Comparison of ENCODE assay signal across 23 mouse cellular contexts in the genomic region with DNA sequence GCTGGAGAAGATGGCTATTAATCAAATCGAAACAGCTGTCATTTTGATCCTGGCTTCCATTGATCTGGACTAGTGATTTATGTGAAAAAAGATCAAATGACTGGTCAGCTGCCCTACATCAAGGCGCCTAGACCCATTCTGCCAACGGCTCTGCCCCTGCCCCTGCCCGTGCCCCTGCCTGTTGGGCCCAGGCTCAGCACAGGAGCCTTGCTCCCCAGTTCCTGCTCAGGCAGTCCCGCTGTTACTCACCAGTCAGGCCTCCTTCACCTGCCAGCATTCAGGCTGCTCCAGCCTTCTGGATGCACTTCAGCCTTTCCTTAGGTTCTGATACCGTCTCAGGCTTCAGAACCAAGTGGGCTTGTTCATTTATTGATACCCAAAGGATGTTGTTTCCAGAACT. TPM values are rescaled to one million over a fixed set of nuclear protein-coding genes. Genes with fewer than 3 reads are reported as not detected.
DNase-seq lines count a peak whose midpoint lies in the region; ATAC-seq lines count a peak whose summit lies in the region.
"Had no signal": no experiment of that assay in that cellular context is flagged by ENCODE, and none has a peak within 500 bp of the region (broad histone marks: within the 10 kb centered on the region; RNA-seq: fewer than 3 reads in every experiment).

No protein-coding gene starts in this region.

- no peak overlapping the region for H3K4me3 ChIP-seq in heart, embryonic 10.5 days
- no peak overlapping the region for H3K4me3 ChIP-seq in kidney, embryonic 15.5 days (replicated peaks)
- no peak overlapping the region for H3K4me3 ChIP-seq in liver, embryonic 16.5 days (ENCODE audit: low read depth, low read length)
- no peak overlapping the region for H3K4me3 ChIP-seq in hindbrain, embryonic 11.5 days (ENCODE audit: low read depth, low read length)
- H3K4me3 ChIP-seq: embryonic facial prominence, embryonic 15.5 days; forebrain, embryonic 15.5 days; limb, embryonic 13.5 days; midbrain, embryonic 10.5 days; stomach, embryonic 15.5 days had no signal

- peak overlapping the region; percentile 56; the same call in 1 of the 2 replicates for H3K27ac ChIP-seq in heart, embryonic 10.5 days
- H3K27ac ChIP-seq in kidney, embryonic 15.5 days, result no peak overlapping the region
- H3K27ac ChIP-seq in liver, embryonic 16.5 days (ENCODE audit: low read length), result peak overlapping the region; percentile 83
- no peak overlapping the region for H3K27ac ChIP-seq in hindbrain, embryonic 11.5 days (ENCODE audit: low read depth, low read length)
- H3K27ac ChIP-seq: embryonic facial prominence, embryonic 15.5 days; forebrain, embryonic 15.5 days; hindbrain, embryonic 14.5 days; limb, embryonic 13.5 days; macrophage; midbrain, embryonic 10.5 days; stomach, embryonic 15.5 days had no signal

- peak; percentile 22 to 23 for DNase-seq in adrenal gland, adult 18-20 months (ENCODE audit: low spot score in 2 of 2)
- DNase-seq in adrenal gland, postnatal 10 days, result no peak
- DNase-seq in heart, embryonic 10.5 days (ENCODE audit: low spot score), result no peak
- DNase-seq in heart, postnatal 14 days, result no peak
- DNase-seq in kidney, postnatal 10 days, result peak; percentile 14
- no peak for DNase-seq in hindbrain, embryonic 11.5 days (ENCODE audit: low spot score)
- DNase-seq: adrenal gland, postnatal 25 days; cerebellum, adult 18-20 months; cerebellum, postnatal 36 days; layer of hippocampus, postnatal 36 days; right cerebral cortex, postnatal 25 days; thymus, adult 2 months had no signal

- no peak overlapping the region for H3K9ac ChIP-seq in kidney, embryonic 15.5 days
- no peak overlapping the region for H3K9ac ChIP-seq in liver, embryonic 16.5 days (ENCODE audit: low read depth, low read length)
- H3K9ac ChIP-seq in hindbrain, embryonic 11.5 days (ENCODE audit: low read depth, low read length), result no peak overlapping the region
- H3K9ac ChIP-seq: embryonic facial prominence, embryonic 15.5 days; forebrain, embryonic 15.5 days; hindbrain, embryonic 14.5 days; limb, embryonic 13.5 days; stomach, embryonic 15.5 days had no signal

- no peak overlapping the region for H3K4me2 ChIP-seq in kidney, embryonic 15.5 days
- no peak overlapping the region for H3K4me2 ChIP-seq in liver, embryonic 16.5 days (ENCODE audit: low read depth, low read length)
- no peak overlapping the region for H3K4me2 ChIP-seq in hindbrain, embryonic 11.5 days (replicated peaks; ENCODE audit: low read depth, low read length)
- H3K4me2 ChIP-seq: embryonic facial prominence, embryonic 15.5 days; forebrain, embryonic 15.5 days; hindbrain, embryonic 14.5 days; limb, embryonic 13.5 days; stomach, embryonic 15.5 days had no signal

- no peaks in the 10 kb centered on the region for H3K27me3 ChIP-seq in heart, embryonic 10.5 days (ENCODE audit: insufficient read depth, poor library complexity, severe bottlenecking)
- no peaks in the 10 kb centered on the region for H3K27me3 ChIP-seq in kidney, embryonic 15.5 days
- H3K27me3 ChIP-seq in liver, embryonic 16.5 days (ENCODE audit: control insufficient read depth, insufficient read depth, low read depth, low read length), result no peaks in the 10 kb centered on the region
- 0 out of 2 replicates have a peak, but pooled peaks cover 7% of the 10 kb centered on the region for H3K27me3 ChIP-seq in hindbrain, embryonic 11.5 days (ENCODE audit: control insufficient read depth, insufficient read depth, low read length)
- H3K27me3 ChIP-seq: embryonic facial prominence, embryonic 15.5 days; forebrain, embryonic 15.5 days; limb, embryonic 13.5 days; Patski; stomach, embryonic 15.5 days had no signal

- ATAC-seq in kidney, embryonic 15.5 days (replicated peaks; ENCODE audit: low FRiP score), result no peak
- ATAC-seq in liver, embryonic 16.5 days (ENCODE audit: low read depth), result no peak
- no peak for ATAC-seq in hindbrain, embryonic 11.5 days (ENCODE audit: low FRiP score)
- ATAC-seq: CD4-positive, CD25-positive, alpha-beta regulatory T cell, adult 4 months; forebrain, embryonic 15.5 days; Patski had no signal

- no peaks in the 10 kb centered on the region for H3K9me3 ChIP-seq in heart, embryonic 10.5 days
- no peaks in the 10 kb centered on the region for H3K9me3 ChIP-seq in kidney, embryonic 15.5 days (replicated peaks)
- H3K9me3 ChIP-seq in liver, embryonic 16.5 days (replicated peaks; ENCODE audit: control insufficient read depth, low read length), result no peaks in the 10 kb centered on the region
- no peaks in the 10 kb centered on the region for H3K9me3 ChIP-seq in hindbrain, embryonic 11.5 days (ENCODE audit: control insufficient read depth, low read length)
- H3K9me3 ChIP-seq: embryonic facial prominence, embryonic 15.5 days; forebrain, embryonic 15.5 days; limb, embryonic 13.5 days; midbrain, embryonic 10.5 days; stomach, embryonic 15.5 days had no signal

- intact Hi-C loops in heart, postnatal 14 days (cut with DNase I), result no loop called here

- H3K4me1 ChIP-seq in heart, embryonic 10.5 days, result peaks cover 85% of the 10 kb centered on the region
- H3K4me1 ChIP-seq in kidney, embryonic 15.5 days, result peaks cover 65% of the 10 kb centered on the region
- peaks cover 73% of the 10 kb centered on the region for H3K4me1 ChIP-seq in liver, embryonic 16.5 days (ENCODE audit: control insufficient read depth, low read depth, low read length)
- peaks cover 2% of the 10 kb centered on the region for H3K4me1 ChIP-seq in hindbrain, embryonic 11.5 days (replicated peaks; ENCODE audit: control insufficient read depth, insufficient read depth, low read length)

- 89% methylated on average over 6 of the region's 6 CpGs for WGBS in heart, embryonic 10.5 days
- WGBS in kidney, embryonic 15.5 days, result 67% methylated on average over 6 of the region's 6 CpGs
- 82% methylated on average over 6 of the region's 6 CpGs for WGBS in liver, embryonic 16.5 days (ENCODE audit: insufficient replicate concordance)
- WGBS in hindbrain, embryonic 11.5 days, result 77% methylated on average over 6 of the region's 6 CpGs

- peaks cover 20% of the 10 kb centered on the region for H3K36me3 ChIP-seq in heart, embryonic 10.5 days
- H3K36me3 ChIP-seq in kidney, embryonic 15.5 days, result peaks cover 15% of the 10 kb centered on the region
- peaks cover 3% of the 10 kb centered on the region for H3K36me3 ChIP-seq in liver, embryonic 16.5 days (ENCODE audit: control insufficient read depth, insufficient read depth)
- no peaks in the 10 kb centered on the region for H3K36me3 ChIP-seq in hindbrain, embryonic 11.5 days (ENCODE audit: control insufficient read depth, insufficient read depth, low read length)
- H3K36me3 ChIP-seq: embryonic facial prominence, embryonic 15.5 days; forebrain, embryonic 15.5 days had no signal

RNA-seq across cellular contexts. Expression of a gene that starts 8.9 kb away (rescaled TPM):
- 100 to 1,000 TPM in 1 of 2 experiments, 10 to 100 TPM in 1; 75.3 to 151 TPM for total RNA-seq in adrenal gland, adult 18-20 months (2021)
- total RNA-seq in adrenal gland, postnatal 10 days (2021), result 10 to 100 TPM; 40.4 to 72.5 TPM
- polyA plus RNA-seq in heart, embryonic 10.5 days (2016; fragmentation: Nextera tagmentation; extraction: Ambion mirVana), result 8.2 and 8.3 TPM in 2 replicates
- total RNA-seq in heart, postnatal 14 days (2021), result 10 to 100 TPM; 29.7 to 46.1 TPM
- 3.8 and 4.9 TPM in 2 replicates for polyA plus RNA-seq in kidney, embryonic 15.5 days (2015; fragmentation: Nextera tagmentation; extraction: Ambion mirVana)
- polyA plus RNA-seq in liver, embryonic 16.5 days (2015; fragmentation: Nextera tagmentation; extraction: Ambion mirVana), result 1.4 and 1.5 TPM in 2 replicates
- 4.2 and 6.2 TPM in 2 replicates for polyA plus RNA-seq in hindbrain, embryonic 11.5 days (2014; fragmentation: Nextera tagmentation; extraction: Ambion mirVana)

Comparison
In these comparisons a context has a peak if more than half of its experiments do, and no peak if none do; other contexts are left out.
1. DNase-seq: peak in adrenal gland, adult 18-20 months (2 of 2) and kidney, postnatal 10 days (single experiment); none in adrenal gland, postnatal 10 days (single experiment), heart, embryonic 10.5 days (single experiment), heart, postnatal 14 days (0 of 2) and hindbrain, embryonic 11.5 days (single experiment).
2. H3K27ac ChIP-seq: peak in heart, embryonic 10.5 days (single experiment) and liver, embryonic 16.5 days (single experiment); none in kidney, embryonic 15.5 days (single experiment) and hindbrain, embryonic 11.5 days (single experiment).